Mouse (Mus musculus): ENCODE data around the gene Gm47841.

- no peak for TF ChIP-seq CTCF (conservative IDR thresholded peaks at IDR 0.05; ENCODE audit: low read length)
- no peak for TF ChIP-seq NANOG (IDR thresholded peaks at IDR 0.05; ENCODE audit: borderline replicate concordance, low read length)
Observed at GRCm38 (mm10) chr15:101004538-101004937, 42.7 kb downstream of the Gm47841 start.
